Comparison of ENCODE assay signal across 16 mouse cellular contexts in genomic region chr11:4886987-4887386, GRCm38 (mm10).
"Had no signal": no experiment of that assay in that cellular context is flagged by ENCODE, and none has a peak within 500 bp of the region (broad histone marks: within the 10 kb centered on the region; RNA-seq: fewer than 3 reads in every experiment).

No protein-coding gene starts in this region.

- H3K27me3 ChIP-seq: neural tube, embryonic 13.5 days; neural tube, embryonic 15.5 days; stomach, embryonic 15.5 days had no signal

- H3K4me3 ChIP-seq: neural tube, embryonic 13.5 days; neural tube, embryonic 15.5 days; stomach, embryonic 15.5 days had no signal

- DNase-seq: retina, postnatal 1 day; right cerebral cortex, adult 18-20 months; right cerebral cortex, postnatal 14 days; right cerebral cortex, postnatal 25 days; right cerebral cortex, postnatal 4 days; spleen, adult 18-20 months; thymus, adult 18-20 months; thymus, adult 2 months; thymus, postnatal 14 days; thymus, postnatal 25 days; thymus, postnatal 36 days; thymus, postnatal 4 days had no signal

- H3K4me1 ChIP-seq: neural tube, embryonic 13.5 days had no signal

- H3K9me3 ChIP-seq: neural tube, embryonic 13.5 days; neural tube, embryonic 15.5 days; stomach, embryonic 15.5 days had no signal

- H3K27ac ChIP-seq: neural tube, embryonic 13.5 days; neural tube, embryonic 15.5 days; stomach, embryonic 15.5 days; stomach, postnatal 0 days had no signal
